Mouse (Mus musculus): ENCODE measurements at regions not wholly inside any gene's neighbourhood (a gene's known extent, or its start where the extent isn't known, plus 50 kb on each side); places are given as distances from the start of the nearest gene placed in this dataset.

- no peak overlapping the region for H3K4me2 ChIP-seq (replicated peaks)
- no peaks in the 10 kb centered on the region for H3K9me3 ChIP-seq
- no peak overlapping the region for H3K9ac ChIP-seq
- WGBS, result 47% methylated on average over 9 of the region's 9 CpGs
- no peaks in the 10 kb centered on the region for H3K27me3 ChIP-seq (replicated peaks)
- no peaks in the 10 kb centered on the region for H3K36me3 ChIP-seq
- no peak overlapping the region for H3K4me3 ChIP-seq (replicated peaks)
- H3K27ac ChIP-seq, result 0 out of 2 replicates have a peak overlapping the region, but pooled peaks have one; percentile 4
- H3K4me1 ChIP-seq (replicated peaks), result peaks cover 9% of the 10 kb centered on the region; the same call in 1 of the 2 replicates
- peak; percentile 93 for ATAC-seq
Observed at GRCm38 (mm10) chr8:34573007-34573881, 461.7 kb upstream of the Gm10131 start.

- Histone ChIP-seq H3K27ac (no peak overlapping the region), H3K4me3 (replicated peaks) (no peak overlapping the region), H3K9me3 (no peaks in the 10 kb centered on the region), H3K27me3 (replicated peaks) (no peaks in the 10 kb centered on the region), H3K36me3 (no peaks in the 10 kb centered on the region), H3K4me2 (replicated peaks) (no peak overlapping the region), H3K9ac (no peak overlapping the region), H3K4me1 (replicated peaks) (peaks cover 6% of the 10 kb centered on the region; the same call in 1 of the 2 replicates)
- no peak for ATAC-seq
- 92% methylated on average over 1 of the region's 1 CpGs for WGBS
Observed at GRCm38 (mm10) chr8:34571736-34572135, 460.2 kb upstream of the Gm10131 start.

GRCm38 (mm10) chr8:34562278-34562677 is 450.7 kb upstream of the Gm10131 start:
- ATAC-seq, result no peak
- no peaks in the 10 kb centered on the region for H3K9me3 ChIP-seq
- WGBS, result 31% methylated on average over 8 of the region's 8 CpGs

GRCm38 (mm10) chr8:34549786-34550185 is 438.2 kb upstream of the Gm10131 start:
- no peak for ATAC-seq
- no peak overlapping the region for H3K9ac ChIP-seq
- H3K4me3 ChIP-seq (replicated peaks), result no peak overlapping the region
- WGBS, result 64% methylated on average over 5 of the region's 5 CpGs
- no peak overlapping the region for H3K4me2 ChIP-seq (replicated peaks)
- H3K9me3 ChIP-seq, result no peaks in the 10 kb centered on the region
- no peak overlapping the region for H3K27ac ChIP-seq
- H3K36me3 ChIP-seq, result no peaks in the 10 kb centered on the region
- H3K4me1 ChIP-seq (replicated peaks), result 0 out of 2 replicates have a peak, but pooled peaks cover 8% of the 10 kb centered on the region
- H3K27me3 ChIP-seq (replicated peaks), result no peaks in the 10 kb centered on the region

More at GRCm38 (mm10) chr8:34562278-34562677, 450.7 kb upstream of the Gm10131 start:
- no peaks in the 10 kb centered on the region for H3K4me1 ChIP-seq (replicated peaks)
- no peak overlapping the region for H3K4me2 ChIP-seq (replicated peaks)
- H3K36me3 ChIP-seq, result no peaks in the 10 kb centered on the region
- H3K27me3 ChIP-seq (replicated peaks), result no peaks in the 10 kb centered on the region
- H3K9ac ChIP-seq, result no peak overlapping the region
- H3K27ac ChIP-seq, result no peak overlapping the region
- no peak overlapping the region for H3K4me3 ChIP-seq (replicated peaks)

- H3K36me3 ChIP-seq, result no peaks in the 10 kb centered on the region
- H3K4me2 ChIP-seq (replicated peaks), result peak overlapping the region; percentile 41
- no peak for ATAC-seq
- H3K27me3 ChIP-seq (replicated peaks), result no peaks in the 10 kb centered on the region
- WGBS, result 27% methylated on average over 11 of the region's 11 CpGs
- H3K9me3 ChIP-seq, result no peaks in the 10 kb centered on the region
- no peak overlapping the region for H3K4me3 ChIP-seq (replicated peaks)
- H3K4me1 ChIP-seq (replicated peaks), result 0 out of 2 replicates have a peak, but pooled peaks cover 3% of the 10 kb centered on the region
- no peak overlapping the region for H3K9ac ChIP-seq
- no peak overlapping the region for H3K27ac ChIP-seq
Observed at GRCm38 (mm10) chr8:34546815-34547214, 435.3 kb upstream of the Gm10131 start.

DNA sequence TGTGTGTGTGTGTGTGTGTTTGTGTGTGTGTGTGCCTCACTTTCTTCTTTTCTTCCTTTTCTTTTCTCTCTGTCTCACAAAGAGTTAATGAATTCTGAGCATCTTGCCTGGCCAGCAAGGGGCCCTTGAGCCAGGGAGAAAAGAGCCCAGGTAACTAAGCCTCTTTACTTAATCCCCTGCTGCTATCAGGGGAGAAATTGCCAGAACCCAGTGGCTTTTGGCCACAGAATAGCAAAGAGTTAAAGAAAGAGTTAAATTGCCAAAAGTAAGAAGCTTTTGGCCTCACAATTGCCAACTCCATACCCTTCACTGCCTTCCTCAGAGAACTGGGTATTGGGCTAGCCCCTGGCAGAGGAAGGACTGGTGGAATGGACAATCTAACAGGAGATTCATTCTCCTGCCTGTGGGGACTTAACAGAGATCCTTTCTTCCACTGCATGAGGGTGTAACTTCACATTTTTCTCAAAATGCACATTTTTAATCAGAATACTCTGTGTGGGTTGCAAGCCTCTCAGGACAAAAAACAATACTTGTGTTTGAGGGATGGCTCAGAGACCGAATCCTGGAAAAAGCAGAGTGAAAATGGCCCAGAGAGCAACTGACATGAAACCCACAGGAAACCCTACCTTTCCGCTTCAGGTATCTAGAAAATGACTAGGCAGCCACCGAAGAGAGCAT is 431.0 kb upstream of the Gm10131 start:
- no peak overlapping the region for H3K4me2 ChIP-seq (replicated peaks)
- no peaks in the 10 kb centered on the region for H3K36me3 ChIP-seq
- no peaks in the 10 kb centered on the region for H3K27me3 ChIP-seq (replicated peaks)
- no peak overlapping the region for H3K9ac ChIP-seq
- H3K4me3 ChIP-seq (replicated peaks), result no peak overlapping the region
- WGBS, result 85% methylated on average over 3 of the region's 3 CpGs
- H3K9me3 ChIP-seq, result no peaks in the 10 kb centered on the region
- 0 out of 2 replicates have a peak, but pooled peaks cover 3% of the 10 kb centered on the region for H3K4me1 ChIP-seq (replicated peaks)
- no peak overlapping the region for H3K27ac ChIP-seq
- ATAC-seq, result no peak

- no peak for ATAC-seq
- Histone ChIP-seq H3K36me3 (no peaks in the 10 kb centered on the region), H3K4me1 (replicated peaks) (no peaks in the 10 kb centered on the region), H3K9me3 (no peaks in the 10 kb centered on the region), H3K4me2 (replicated peaks) (no peak overlapping the region), H3K27ac (no peak overlapping the region), H3K4me3 (replicated peaks) (no peak overlapping the region), H3K27me3 (replicated peaks) (no peaks in the 10 kb centered on the region), H3K9ac (no peak overlapping the region)
- WGBS, result 65% methylated on average over 4 of the region's 4 CpGs
Observed at GRCm38 (mm10) chr8:34539232-34539631, 427.7 kb upstream of the Gm10131 start.

- no peak for ATAC-seq
- no peak overlapping the region for H3K27ac ChIP-seq
- 78% methylated on average over 3 of the region's 3 CpGs for WGBS
Observed at GRCm38 (mm10) chr8:34535434-34535833, 423.9 kb upstream of the Gm10131 start.

GRCm38 (mm10) chr8:34533421-34533820 is 421.9 kb upstream of the Gm10131 start:
- no peaks in the 10 kb centered on the region for H3K9me3 ChIP-seq
- no peaks in the 10 kb centered on the region for H3K36me3 ChIP-seq
- 85% methylated on average over 4 of the region's 4 CpGs for WGBS
- H3K4me3 ChIP-seq (replicated peaks), result no peak overlapping the region
- no peak overlapping the region for H3K27ac ChIP-seq
- H3K4me2 ChIP-seq (replicated peaks), result no peak overlapping the region
- H3K9ac ChIP-seq, result no peak overlapping the region
- H3K27me3 ChIP-seq (replicated peaks), result no peaks in the 10 kb centered on the region
- peaks cover 12% of the 10 kb centered on the region for H3K4me1 ChIP-seq (replicated peaks)
- no peak for ATAC-seq

More at GRCm38 (mm10) chr8:34535434-34535833, 423.9 kb upstream of the Gm10131 start:
- Histone ChIP-seq H3K9ac (no peak overlapping the region), H3K27me3 (replicated peaks) (no peaks in the 10 kb centered on the region), H3K36me3 (no peaks in the 10 kb centered on the region), H3K9me3 (no peaks in the 10 kb centered on the region), H3K4me3 (replicated peaks) (no peak overlapping the region), H3K4me2 (replicated peaks) (no peak overlapping the region), H3K4me1 (replicated peaks) (peaks cover 7% of the 10 kb centered on the region)

DNA sequence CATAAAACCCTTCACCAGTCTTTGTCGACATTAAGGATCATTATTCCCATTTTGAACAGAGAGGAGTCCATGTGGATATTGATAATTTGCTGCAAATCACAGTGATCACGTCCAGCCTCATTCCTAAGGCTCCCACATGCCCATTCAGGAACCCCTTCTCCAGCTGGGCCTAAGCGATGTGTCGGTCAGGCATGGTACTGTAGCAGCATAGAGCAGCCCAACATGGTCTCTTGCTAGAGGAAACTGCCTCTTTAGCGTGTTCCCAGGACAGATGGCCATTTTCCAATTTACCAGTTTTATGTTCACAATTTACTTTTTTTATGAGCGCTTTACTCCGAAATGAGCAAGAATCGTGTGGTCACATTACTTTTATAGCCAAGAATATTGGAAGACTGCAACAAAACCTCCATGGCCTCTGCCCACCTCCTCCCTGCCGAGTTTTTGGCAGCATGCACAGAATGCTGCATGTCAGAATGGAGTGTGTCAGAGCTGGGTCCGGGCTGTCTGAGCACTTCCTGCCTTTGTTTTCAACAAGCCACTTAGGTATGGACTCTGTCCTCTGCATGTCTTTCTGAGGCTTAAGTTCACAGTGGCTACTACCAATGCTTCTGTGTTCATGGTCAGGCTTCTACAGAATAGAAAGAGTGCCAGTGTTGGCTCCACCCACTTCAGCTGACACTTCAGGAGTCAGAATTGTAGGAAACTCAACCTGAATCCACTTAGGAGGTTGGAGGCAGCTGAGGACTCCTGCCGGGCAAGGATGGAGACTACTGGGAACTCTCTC is 419.6 kb upstream of the Gm10131 start:
- no peak overlapping the region for H3K27ac ChIP-seq
- H3K9ac ChIP-seq, result no peak overlapping the region
- H3K27me3 ChIP-seq (replicated peaks), result no peaks in the 10 kb centered on the region
- WGBS, result 70% methylated on average over 11 of the region's 11 CpGs
- H3K4me3 ChIP-seq (replicated peaks), result no peak overlapping the region
- H3K4me1 ChIP-seq (replicated peaks), result peaks cover 12% of the 10 kb centered on the region
- H3K9me3 ChIP-seq, result no peaks in the 10 kb centered on the region
- H3K36me3 ChIP-seq, result no peaks in the 10 kb centered on the region
- no peak; the same call in 1 of the 2 replicates for ATAC-seq
- no peak overlapping the region for H3K4me2 ChIP-seq (replicated peaks)

DNA sequence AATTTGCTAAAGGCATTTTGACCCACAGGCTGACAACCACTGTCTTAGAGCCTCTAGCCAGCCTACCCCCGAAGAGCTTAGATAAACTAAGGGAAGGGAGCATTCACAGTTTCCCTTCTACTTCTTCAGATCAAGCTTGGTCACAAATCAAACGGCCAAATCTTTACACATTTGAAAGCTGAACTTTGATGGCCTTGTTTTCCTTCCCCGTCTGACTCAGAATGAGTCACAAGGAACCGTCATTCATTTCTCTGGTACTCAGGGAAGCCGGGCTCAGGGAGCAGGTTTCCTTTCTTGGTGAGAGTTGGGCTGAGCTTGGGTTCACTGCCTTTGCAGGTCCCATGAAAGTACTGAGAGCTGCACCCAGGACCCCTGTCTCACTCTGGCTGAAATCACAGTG is 418.5 kb upstream of the Gm10131 start:
- no peak overlapping the region for H3K27ac ChIP-seq
- no peaks in the 10 kb centered on the region for H3K9me3 ChIP-seq
- no peaks in the 10 kb centered on the region for H3K36me3 ChIP-seq
- H3K4me2 ChIP-seq (replicated peaks), result no peak overlapping the region
- no peaks in the 10 kb centered on the region for H3K27me3 ChIP-seq (replicated peaks)
- 22% methylated on average over 5 of the region's 5 CpGs for WGBS
- no peak for ATAC-seq
- H3K9ac ChIP-seq, result no peak overlapping the region
- H3K4me1 ChIP-seq (replicated peaks), result peaks cover 12% of the 10 kb centered on the region
- H3K4me3 ChIP-seq (replicated peaks), result no peak overlapping the region

DNA sequence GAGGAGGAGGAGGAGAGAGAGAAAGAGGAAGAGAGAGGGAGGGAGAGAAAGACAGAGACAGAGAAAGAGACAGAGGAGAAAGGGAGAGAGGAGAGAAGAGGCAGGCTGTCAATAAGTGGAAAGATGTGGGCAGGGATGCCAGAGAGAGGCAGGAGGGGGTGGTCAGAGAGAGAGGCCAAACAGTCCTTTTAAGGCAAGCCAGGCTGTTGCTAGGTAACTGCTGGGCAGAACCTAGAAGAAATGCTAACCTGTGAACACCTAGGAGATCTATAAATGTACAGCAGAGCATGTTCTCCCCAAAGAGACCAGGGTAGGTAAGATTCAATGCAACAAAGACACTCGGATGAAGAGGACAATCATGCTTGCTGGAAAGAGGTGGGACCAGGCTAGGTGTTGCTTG is 417.9 kb upstream of the Gm10131 start:
- no peaks in the 10 kb centered on the region for H3K27me3 ChIP-seq (replicated peaks)
- WGBS, result 76% methylated on average over 1 of the region's 1 CpGs

More for the DNA sequence above, 417.9 kb upstream of the Gm10131 start:
- no peaks in the 10 kb centered on the region for H3K9me3 ChIP-seq
- H3K4me3 ChIP-seq (replicated peaks), result no peak overlapping the region
- H3K27ac ChIP-seq, result no peak overlapping the region
- no peaks in the 10 kb centered on the region for H3K36me3 ChIP-seq
- ATAC-seq, result no peak
- H3K9ac ChIP-seq, result no peak overlapping the region
- peaks cover 12% of the 10 kb centered on the region for H3K4me1 ChIP-seq (replicated peaks)
- no peak overlapping the region for H3K4me2 ChIP-seq (replicated peaks)

All from intestine, embryonic 15.5 days (tissue).